Mouse (Mus musculus) megakaryocyte, embryonic 14.5 days (primary cell): ENCODE data around the gene Ctrb1. TPM values are rescaled to one million over a fixed set of nuclear protein-coding genes. Genes with fewer than 3 reads are reported as not detected.
A peak's percentile ranks its signal among the peaks of the same experiment; 100 is the strongest.

Experiments
- H3K27me3 ChIP-seq: replicated peaks from 2 replicates; pipeline ENCODE3; 2012; ENCODE audit warnings: inconsistent platforms
- H3K36me3 ChIP-seq: replicated peaks from 2 replicates; pipeline ENCODE3; 2012; ENCODE audit warnings: low read length, inconsistent platforms, mixed read lengths
- H3K4me1 ChIP-seq: 2 replicates; pipeline ENCODE4 v1.6.1; 2012; ENCODE audit warnings: inconsistent platforms
- H3K4me3 ChIP-seq: replicated peaks from 2 replicates; pipeline ENCODE3; 2012; ENCODE audit warnings: moderate library complexity, mild to moderate bottlenecking, inconsistent platforms
- H3K9me3 ChIP-seq: 2 replicates; pipeline ENCODE4 v1.6.1; 2012; ENCODE audit warnings: inconsistent platforms
- FLI1 ChIP-seq: IDR thresholded peaks from 2 replicates; pipeline ENCODE4 v1.6.1; 2012; ENCODE audit warnings: low read length, inconsistent platforms, mixed read lengths
- GATA1 ChIP-seq: IDR thresholded peaks from 3 replicates; pipeline ENCODE4 v1.6.1; 2012; ENCODE audit warnings: mixed read lengths, low read length, inconsistent platforms, borderline replicate concordance
- polyA plus RNA-seq: library from polyadenylated mRNA; stranded (reverse); fragments of >175 nt; gene quantifications from 2 replicates; pipeline ENCODE4 v1.2.3, GENCODE M21; 2012; ENCODE audit warnings: low replicate concordance; ENCODE audit not compliant: insufficient read depth

Gene Ctrb1
- polyA plus RNA-seq, 1 experiment = not detected

DNA sequence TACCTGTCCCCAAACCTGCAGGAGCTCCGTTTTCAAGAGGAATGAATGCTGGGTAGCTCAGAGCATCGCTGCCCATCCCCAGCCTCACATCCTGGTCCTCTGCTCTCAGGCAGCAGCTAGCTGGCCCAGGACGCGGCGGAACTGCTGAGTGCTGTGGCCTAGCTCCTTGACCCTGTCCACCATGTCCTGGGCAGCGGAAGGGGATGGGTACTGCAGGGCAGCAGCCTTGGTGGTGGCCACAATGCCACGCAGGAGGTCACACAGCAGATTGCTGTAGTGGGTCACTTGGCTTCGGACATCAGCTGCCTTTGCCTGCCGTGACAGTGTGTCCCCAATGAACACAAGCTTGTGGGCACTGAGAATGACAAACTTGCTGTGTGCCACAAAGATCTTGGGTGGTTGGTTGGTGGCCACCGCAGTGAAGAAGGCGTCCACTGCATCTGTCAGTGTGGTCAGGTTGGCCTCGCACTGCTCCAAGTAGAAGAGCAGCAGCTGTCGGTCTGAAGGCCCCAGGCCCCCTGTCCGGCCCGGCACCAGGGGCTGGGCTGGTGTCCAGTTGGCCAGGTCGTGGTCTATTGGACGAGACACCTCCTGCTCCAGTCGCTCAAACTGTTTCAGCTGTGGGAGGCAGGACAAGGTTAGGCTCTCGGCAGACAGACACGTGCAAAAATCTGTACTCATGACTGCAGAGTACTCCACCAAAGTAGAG is 20.1 kb upstream of the Ctrb1 start:
- peaks cover 2% of the 10 kb centered on the region; the same call in 1 of the 2 replicates for H3K4me1 ChIP-seq
- TF ChIP-seq GATA1 = no peak
- TF ChIP-seq FLI1 = no peak
- H3K9me3 ChIP-seq = no peaks in the 10 kb centered on the region
- peaks cover 87% of the 10 kb centered on the region for H3K27me3 ChIP-seq
- peak overlapping the region; percentile 42 for H3K4me3 ChIP-seq
- H3K36me3 ChIP-seq = peaks cover 7% of the 10 kb centered on the region

DNA sequence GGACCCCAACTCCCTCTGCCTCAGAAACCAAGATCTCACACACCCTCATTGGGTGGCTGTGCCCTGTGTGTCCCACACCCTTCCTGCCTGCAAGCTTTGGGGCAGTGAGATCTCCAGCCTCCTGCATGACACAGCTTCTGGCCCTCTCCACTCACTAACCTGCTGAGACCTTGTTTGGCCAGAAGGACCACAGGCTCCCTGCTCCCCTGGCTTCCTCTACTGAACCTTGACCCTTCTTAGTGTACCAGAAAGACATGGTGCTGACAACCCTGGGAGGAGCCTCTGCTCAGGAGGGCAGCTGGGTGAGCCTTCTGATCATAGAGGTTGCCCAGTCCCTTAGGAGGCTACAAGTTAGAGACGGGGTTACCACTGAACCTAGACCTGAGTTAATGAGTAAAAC is 18.4 kb upstream of the Ctrb1 start:
- no peak for TF ChIP-seq FLI1
- no peak for TF ChIP-seq GATA1
- H3K4me3 ChIP-seq = no peak overlapping the region
- peaks cover 86% of the 10 kb centered on the region for H3K27me3 ChIP-seq
- no peaks in the 10 kb centered on the region; the same call in 1 of the 2 replicates for H3K4me1 ChIP-seq
- H3K9me3 ChIP-seq = no peaks in the 10 kb centered on the region
- peaks cover 7% of the 10 kb centered on the region for H3K36me3 ChIP-seq

DNA sequence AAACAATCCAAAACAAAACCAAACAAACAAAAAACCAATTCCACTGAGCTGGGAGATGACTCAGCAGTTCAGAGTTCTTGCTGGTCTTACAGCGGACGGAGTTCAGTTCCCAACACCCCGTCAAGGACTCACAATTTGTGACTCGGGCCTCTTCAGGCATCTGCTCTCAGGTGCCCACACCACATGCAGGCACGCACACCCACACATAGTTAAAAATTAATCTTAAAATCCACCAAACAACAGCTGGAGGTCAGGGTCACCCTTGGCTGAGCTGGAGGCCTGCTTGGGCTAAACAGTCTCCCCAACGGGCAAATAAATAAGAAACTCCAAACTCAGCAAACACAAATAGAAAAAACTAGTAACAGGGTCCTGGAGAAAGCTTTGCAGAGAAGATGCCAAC is 17.5 kb upstream of the Ctrb1 start:
- peaks cover 7% of the 10 kb centered on the region for H3K36me3 ChIP-seq
- H3K27me3 ChIP-seq = peaks cover 86% of the 10 kb centered on the region
- H3K9me3 ChIP-seq = no peaks in the 10 kb centered on the region
- TF ChIP-seq FLI1 (no peak), GATA1 (no peak)
- no peak overlapping the region for H3K4me3 ChIP-seq
- no peaks in the 10 kb centered on the region; the same call in 1 of the 2 replicates for H3K4me1 ChIP-seq

DNA sequence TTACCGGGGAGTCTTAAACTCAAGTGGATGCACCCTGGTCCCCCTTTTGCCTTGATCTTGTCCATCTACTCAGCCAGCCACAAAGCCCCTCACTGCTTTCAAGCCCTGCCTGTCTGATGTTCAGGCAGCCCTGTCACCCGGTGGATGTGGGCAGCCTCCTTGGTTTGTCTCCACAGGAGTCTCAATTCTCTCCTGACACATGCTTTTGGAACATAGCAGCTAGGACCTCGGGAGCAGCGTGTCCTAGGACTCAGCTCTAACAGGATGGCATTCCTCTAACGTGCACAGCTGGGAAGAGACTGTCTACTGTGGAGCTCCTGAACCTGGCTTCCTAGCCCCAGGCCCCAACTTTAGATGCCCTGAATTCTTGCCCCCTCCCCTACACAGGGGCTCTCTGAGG is 14.9 kb upstream of the Ctrb1 start:
- peaks cover 85% of the 10 kb centered on the region for H3K27me3 ChIP-seq
- no peaks in the 10 kb centered on the region for H3K9me3 ChIP-seq
- H3K36me3 ChIP-seq = peaks cover 1% of the 10 kb centered on the region
- H3K4me1 ChIP-seq = no peaks in the 10 kb centered on the region; the same call in 1 of the 2 replicates
- TF ChIP-seq GATA1 (no peak), FLI1 (no peak)
- H3K4me3 ChIP-seq = no peak overlapping the region

DNA sequence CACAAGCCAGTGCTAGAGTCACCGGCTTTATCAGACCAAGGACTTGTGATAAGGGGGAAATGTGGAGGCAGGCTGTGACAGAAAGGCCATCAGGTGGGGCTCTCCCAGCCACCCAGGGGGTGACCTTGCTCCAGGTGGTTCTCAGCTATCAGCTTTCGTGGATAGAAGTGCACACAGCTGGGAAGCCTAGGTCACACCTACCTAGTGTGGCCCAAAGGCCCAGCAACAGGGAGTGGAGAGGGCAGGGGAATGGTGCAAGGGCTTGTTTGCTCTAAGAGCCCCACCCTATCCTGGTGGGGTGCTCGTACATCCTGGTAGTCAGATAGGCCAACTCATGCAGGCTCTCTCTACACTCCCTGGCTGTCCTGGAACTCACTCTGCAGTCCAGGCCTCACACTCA is 14.4 kb upstream of the Ctrb1 start:
- TF ChIP-seq GATA1 (no peak), FLI1 (no peak)
- H3K9me3 ChIP-seq = no peaks in the 10 kb centered on the region

DNA sequence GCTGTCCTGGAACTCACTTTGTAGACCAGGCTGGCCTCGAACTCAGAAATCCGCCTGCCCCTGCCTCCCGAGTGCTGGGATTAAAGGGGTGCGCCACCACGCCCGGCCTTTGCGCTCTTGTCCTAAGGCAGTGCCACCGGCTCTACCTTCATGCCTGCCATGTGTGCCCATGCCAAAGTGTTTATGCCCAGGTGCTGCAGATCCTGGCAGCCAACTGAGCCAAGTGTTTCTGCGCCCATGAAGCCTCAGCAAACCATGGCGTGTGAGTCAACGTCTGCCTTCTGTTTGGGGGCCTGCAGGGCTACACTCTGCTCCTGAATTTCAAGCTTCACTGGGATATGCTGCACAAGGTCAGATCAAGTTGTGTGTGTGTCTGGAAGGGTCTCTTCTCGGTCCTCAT is 13.8 kb upstream of the Ctrb1 start:
- Histone ChIP-seq H3K36me3 (no peaks in the 10 kb centered on the region), H3K27me3 (peaks cover 84% of the 10 kb centered on the region), H3K9me3 (no peaks in the 10 kb centered on the region), H3K4me3 (no peak overlapping the region), H3K4me1 (no peaks in the 10 kb centered on the region)
- TF ChIP-seq GATA1 (no peak), FLI1 (no peak)

More for the DNA sequence above, 14.4 kb upstream of the Ctrb1 start:
- no peaks in the 10 kb centered on the region for H3K4me1 ChIP-seq
- peaks cover 85% of the 10 kb centered on the region for H3K27me3 ChIP-seq
- no peaks in the 10 kb centered on the region for H3K36me3 ChIP-seq
- no peak overlapping the region for H3K4me3 ChIP-seq

DNA sequence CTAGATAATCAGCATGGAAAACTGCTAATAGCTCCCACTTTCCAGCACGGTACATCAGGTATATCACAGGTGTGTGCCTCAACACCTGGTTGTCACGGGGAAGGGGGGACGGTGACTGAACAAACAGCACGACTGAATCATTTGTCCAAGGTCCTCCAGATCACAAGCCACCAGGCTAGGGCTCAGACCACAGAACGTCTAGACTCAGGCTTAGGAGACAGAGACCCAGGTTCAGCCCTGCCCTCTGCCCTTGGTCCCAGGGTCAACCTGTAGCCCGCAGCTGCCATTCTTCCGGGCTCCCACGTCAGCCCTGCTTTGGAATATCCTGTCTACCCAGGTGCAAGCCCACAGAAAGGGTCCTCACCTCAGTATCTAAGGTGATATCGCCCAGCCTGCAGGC is 10.6 kb upstream of the Ctrb1 start:
- H3K4me1 ChIP-seq = no peaks in the 10 kb centered on the region
- no peaks in the 10 kb centered on the region for H3K36me3 ChIP-seq
- no peak overlapping the region for H3K4me3 ChIP-seq
- peaks cover 76% of the 10 kb centered on the region for H3K27me3 ChIP-seq
- TF ChIP-seq FLI1 (no peak), GATA1 (no peak)
- peaks cover 6% of the 10 kb centered on the region; the same call in 1 of the 2 replicates for H3K9me3 ChIP-seq

DNA sequence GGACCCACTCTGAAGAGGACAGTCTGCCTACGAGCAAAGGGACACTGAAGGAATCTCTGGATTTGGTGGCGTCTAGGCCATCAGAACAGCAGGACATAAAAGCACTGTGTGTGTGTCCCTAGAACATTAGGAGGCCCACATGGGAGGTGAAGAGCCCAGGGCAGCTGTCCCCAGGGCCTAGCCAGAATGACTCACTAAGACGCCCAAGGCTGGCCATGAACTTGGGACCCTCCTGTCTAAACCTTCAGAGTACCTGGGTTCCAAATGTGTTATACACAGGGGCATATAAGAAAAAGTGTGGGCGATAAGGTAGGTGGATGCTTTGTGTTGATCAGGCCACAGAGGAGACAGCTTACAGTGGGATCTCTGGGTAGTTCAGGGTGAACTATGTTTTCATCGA is 9.9 kb upstream of the Ctrb1 start:
- Histone ChIP-seq H3K4me1 (no peaks in the 10 kb centered on the region), H3K4me3 (no peak overlapping the region), H3K27me3 (peaks cover 73% of the 10 kb centered on the region), H3K9me3 (peaks cover 11% of the 10 kb centered on the region; the same call in 1 of the 2 replicates), H3K36me3 (no peaks in the 10 kb centered on the region)
- TF ChIP-seq FLI1 (no peak), GATA1 (no peak)

DNA sequence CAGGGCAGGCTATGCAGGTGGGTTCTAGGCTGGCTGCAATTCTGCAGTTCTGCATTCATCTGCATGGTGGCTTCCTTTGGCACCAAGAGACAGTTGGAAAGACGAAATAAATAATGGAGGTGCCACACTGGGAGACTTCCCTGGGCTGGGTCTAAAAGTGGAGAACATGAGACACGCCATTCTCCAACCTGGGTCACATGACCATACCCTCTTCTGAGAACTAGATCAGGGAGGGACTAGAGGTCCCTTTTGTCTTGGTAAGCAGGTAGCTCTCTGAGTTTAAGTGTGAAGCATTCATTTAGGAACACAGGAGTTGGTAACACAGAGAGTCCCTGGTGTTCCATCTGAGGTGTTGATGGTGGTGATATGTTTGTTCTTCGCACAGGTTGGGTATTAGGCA is 9.4 kb upstream of the Ctrb1 start:
- TF ChIP-seq GATA1 (no peak), FLI1 (no peak)
- Histone ChIP-seq H3K36me3 (no peaks in the 10 kb centered on the region), H3K4me1 (peaks cover 4% of the 10 kb centered on the region; the same call in 1 of the 2 replicates), H3K4me3 (no peak overlapping the region), H3K9me3 (peaks cover 11% of the 10 kb centered on the region; the same call in 1 of the 2 replicates), H3K27me3 (peaks cover 71% of the 10 kb centered on the region)

DNA sequence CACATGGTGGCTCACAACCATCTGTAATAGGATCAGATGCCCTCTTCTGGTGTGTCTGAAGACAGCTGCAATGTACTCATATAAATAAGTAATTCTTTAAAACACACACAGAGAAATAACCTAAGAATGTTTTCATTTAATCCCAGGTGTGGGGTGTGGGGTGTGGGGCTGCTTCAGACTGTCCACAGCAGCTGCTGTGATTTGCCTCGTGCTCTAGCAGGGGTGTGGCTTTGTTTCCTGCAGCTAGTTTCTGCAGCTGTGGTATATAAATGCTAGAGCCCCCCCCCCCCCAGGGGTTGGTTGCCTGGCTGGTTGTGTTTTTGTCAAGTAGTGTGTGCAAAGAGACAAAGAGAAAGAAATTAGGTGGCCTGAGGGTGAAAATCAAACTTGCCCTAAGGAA is 8.2 kb upstream of the Ctrb1 start:
- Histone ChIP-seq H3K4me1 (peaks cover 5% of the 10 kb centered on the region; the same call in 1 of the 2 replicates), H3K36me3 (no peaks in the 10 kb centered on the region), H3K27me3 (peaks cover 65% of the 10 kb centered on the region), H3K4me3 (no peak overlapping the region), H3K9me3 (peaks cover 11% of the 10 kb centered on the region; the same call in 1 of the 2 replicates)
- TF ChIP-seq GATA1 (no peak), FLI1 (no peak)

DNA sequence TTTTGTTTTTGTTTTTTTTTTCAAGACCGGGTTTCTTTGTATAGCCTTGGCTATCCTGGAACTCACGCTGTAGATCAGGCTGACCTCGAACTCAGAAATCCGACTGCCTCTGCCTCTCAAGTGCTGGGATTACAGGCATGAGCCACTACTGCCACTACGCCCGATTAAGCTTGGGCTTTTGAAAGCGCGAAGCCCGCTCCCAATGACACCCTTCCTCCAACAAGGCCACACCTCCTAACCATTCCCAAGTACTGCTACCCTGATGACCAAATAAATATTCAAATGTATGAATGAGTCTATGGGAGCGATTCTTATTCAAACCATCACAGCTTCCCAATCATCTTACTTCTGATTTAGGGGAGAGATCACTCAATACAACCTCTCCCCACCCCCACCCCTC is 6.8 kb upstream of the Ctrb1 start:
- Histone ChIP-seq H3K36me3 (no peaks in the 10 kb centered on the region), H3K4me1 (peaks cover 5% of the 10 kb centered on the region; the same call in 1 of the 2 replicates), H3K9me3 (peaks cover 11% of the 10 kb centered on the region; the same call in 1 of the 2 replicates), H3K4me3 (no peak overlapping the region), H3K27me3 (peaks cover 64% of the 10 kb centered on the region)
- TF ChIP-seq GATA1 (no peak), FLI1 (no peak)
